8 mouse cellular contexts compared by ENCODE assay signal in genomic region chr19:32755792-32756635, GRCm38 (mm10). TPM values are rescaled to one million over a fixed set of nuclear protein-coding genes. Genes with fewer than 3 reads are reported as not detected.
DNase-seq lines count a peak whose midpoint lies in the region; ATAC-seq and TF ChIP-seq lines count a peak whose summit lies in the region.

No protein-coding gene starts in this region.

- peak overlapping the region; percentile 83 for H3K9ac ChIP-seq in embryonic facial prominence, embryonic 13.5 days
- H3K9ac ChIP-seq in heart, adult 2 months (ENCODE audit: low read depth, low read length), result peak overlapping the region; percentile 90
- H3K9ac ChIP-seq in limb, embryonic 14.5 days (ENCODE audit: low read depth, low read length, severe bottlenecking), result peak overlapping the region; percentile 69
- peak overlapping the region; percentile 95 for H3K9ac ChIP-seq in midbrain, postnatal 0 days (replicated peaks; ENCODE audit: low read length, poor library complexity, severe bottlenecking)

- H3K79me2 ChIP-seq in heart, adult 2 months (replicated peaks; ENCODE audit: control insufficient read depth, insufficient read depth, low read length), result peaks cover 6% of the 10 kb centered on the region

- peak; percentile 53 for TF ChIP-seq CTCF in heart, adult 2 months (IDR thresholded peaks at IDR 0.05)
- peak; percentile 56 for TF ChIP-seq CTCF in midbrain, postnatal 0 days (IDR thresholded peaks at IDR 0.05)

- peak; percentile 96 for DNase-seq in 3134 (ENCODE audit: extremely low read depth, insufficient read length, low spot score)
- DNase-seq in adrenal gland, postnatal 36 days, result peak; percentile 98
- DNase-seq in heart, adult 2 months, result peak; percentile 97
- DNase-seq in kidney, adult 8-10 months, result peak; percentile 97 to 98
- DNase-seq in limb, embryonic 14.5 days (ENCODE audit: low spot score), result peak; percentile 95
- DNase-seq in midbrain, postnatal 0 days (ENCODE audit: low spot score), result peak; percentile 98
- peak; percentile 91 to 92 for DNase-seq in spleen, postnatal 14 days (ENCODE audit: low spot score in 2 of 2)

- H3K4me2 ChIP-seq in embryonic facial prominence, embryonic 13.5 days, result peak overlapping the region; percentile 91
- H3K4me2 ChIP-seq in limb, embryonic 14.5 days (replicated peaks; ENCODE audit: low read depth, low read length, severe bottlenecking), result peak overlapping the region; percentile 96
- H3K4me2 ChIP-seq in midbrain, postnatal 0 days (ENCODE audit: low read depth, low read length, poor library complexity, severe bottlenecking), result peak overlapping the region; percentile 90

- TF ChIP-seq POLR2A in heart, adult 2 months (IDR thresholded peaks at IDR 0.05; ENCODE audit: insufficient read depth, low read depth, low read length), result peak; percentile 92
- peak; percentile 71; the same call in 1 of the 2 replicates for TF ChIP-seq POLR2A in limb, embryonic 14.5 days (IDR thresholded peaks at IDR 0.05; ENCODE audit: borderline replicate concordance, extremely low read depth, insufficient read depth, insufficient read length)

- TF ChIP-seq EP300 in heart, adult 2 months (IDR thresholded peaks at IDR 0.05; ENCODE audit: insufficient read depth, low read depth, low read length), result peak; percentile 90

- H3K36me3 ChIP-seq in embryonic facial prominence, embryonic 13.5 days, result no peaks in the 10 kb centered on the region
- peaks cover 8% of the 10 kb centered on the region for H3K36me3 ChIP-seq in heart, adult 2 months (ENCODE audit: control insufficient read depth, insufficient read depth, low read length)
- peaks cover 4% of the 10 kb centered on the region; the same call in 1 of the 2 replicates for H3K36me3 ChIP-seq in limb, embryonic 14.5 days (ENCODE audit: control insufficient read depth, insufficient read depth, low read length)
- no peaks in the 10 kb centered on the region for H3K36me3 ChIP-seq in midbrain, postnatal 0 days (ENCODE audit: insufficient read depth, low read length)

- H3K9me3 ChIP-seq in embryonic facial prominence, embryonic 13.5 days, result no peaks in the 10 kb centered on the region
- no peaks in the 10 kb centered on the region for H3K9me3 ChIP-seq in limb, embryonic 14.5 days (ENCODE audit: control insufficient read depth, low read length)
- H3K9me3 ChIP-seq in midbrain, postnatal 0 days (ENCODE audit: low read length), result no peaks in the 10 kb centered on the region

- intact Hi-C loops in heart, adult 2 months (cut with DNase I), result loop anchor here (2.0 to 5.0 kb wide), 6 partner anchors 41 to 471 kb away; partner anchors contain the start of gene Papss2

- H3K4me1 ChIP-seq in embryonic facial prominence, embryonic 13.5 days, result peaks cover 16% of the 10 kb centered on the region
- peaks cover 3% of the 10 kb centered on the region for H3K4me1 ChIP-seq in heart, adult 2 months (ENCODE audit: control insufficient read depth, insufficient read depth, low read length)
- H3K4me1 ChIP-seq in limb, embryonic 14.5 days (ENCODE audit: control insufficient read depth, insufficient read depth, low read length), result peaks cover 22% of the 10 kb centered on the region
- peaks cover 3% of the 10 kb centered on the region; the same call in 1 of the 2 replicates for H3K4me1 ChIP-seq in midbrain, postnatal 0 days (ENCODE audit: insufficient read depth, low read length)

- peaks cover 23% of the 10 kb centered on the region for H3K27me3 ChIP-seq in embryonic facial prominence, embryonic 13.5 days
- no peaks in the 10 kb centered on the region for H3K27me3 ChIP-seq in heart, adult 2 months (ENCODE audit: control insufficient read depth, insufficient read depth, low read length)
- 0 out of 2 replicates have a peak, but pooled peaks cover 9% of the 10 kb centered on the region for H3K27me3 ChIP-seq in limb, embryonic 14.5 days (ENCODE audit: control insufficient read depth, insufficient read depth, low read length)
- H3K27me3 ChIP-seq in midbrain, postnatal 0 days (ENCODE audit: insufficient read depth, low read length), result no peaks in the 10 kb centered on the region

- peak overlapping the region; percentile 97 for H3K4me3 ChIP-seq in embryonic facial prominence, embryonic 13.5 days
- peak overlapping the region; percentile 95 for H3K4me3 ChIP-seq in heart, adult 2 months
- peak overlapping the region; percentile 97 for H3K4me3 ChIP-seq in limb, embryonic 14.5 days (replicated peaks; ENCODE audit: low read length)
- peak overlapping the region; percentile 97 for H3K4me3 ChIP-seq in midbrain, postnatal 0 days (ENCODE audit: low read depth, low read length)

- peak overlapping the region; percentile 100 for H3K27ac ChIP-seq in embryonic facial prominence, embryonic 13.5 days
- peak overlapping the region; percentile 97 for H3K27ac ChIP-seq in heart, adult 2 months
- H3K27ac ChIP-seq in limb, embryonic 14.5 days (replicated peaks; ENCODE audit: low read depth, low read length), result peak overlapping the region; percentile 59
- H3K27ac ChIP-seq in midbrain, postnatal 0 days (ENCODE audit: low read depth, low read length), result peak overlapping the region; percentile 99

- under 1% methylated on average over 53 of the region's 53 CpGs for WGBS in embryonic facial prominence, embryonic 13.5 days
- WGBS in heart, adult 2 months, result under 1% methylated on average over 53 of the region's 53 CpGs
- under 1% methylated on average over 53 of the region's 53 CpGs for WGBS in limb, embryonic 14.5 days
- under 1% methylated on average over 52 of the region's 53 CpGs for WGBS in midbrain, postnatal 0 days

- peak; percentile 83 for ATAC-seq in embryonic facial prominence, embryonic 13.5 days (ENCODE audit: insufficient number of reproducible peaks, insufficient read depth, low FRiP score, low TSS enrichment, low read depth)
- peak; percentile 89 for ATAC-seq in limb, embryonic 14.5 days (ENCODE audit: low FRiP score, low read depth)
- peak; percentile 85 for ATAC-seq in midbrain, postnatal 0 days (ENCODE audit: low FRiP score)

RNA-seq across cellular contexts. Expression of gene Pten, which starts 1.3 kb away (rescaled TPM):
- total RNA-seq in adrenal gland, postnatal 36 days (2021), result 10 to 100 TPM; 73.4 to 83.9 TPM
- polyA plus RNA-seq in embryonic facial prominence, embryonic 13.5 days (2015; fragmentation: Nextera tagmentation; extraction: Ambion mirVana), result 12.9 and 14.7 TPM in 2 replicates
- 10 to 100 TPM; 59.7 to 67.9 TPM for total RNA-seq in heart, adult 2 months (2021)
- 9.6 and 17.5 TPM in 2 replicates for polyA plus RNA-seq in heart, adult 2 months (2012; rRNA removed)
- 17.3 and 18.0 TPM in 2 replicates for polyA plus RNA-seq in limb, embryonic 14.5 days (2012; rRNA removed)
- 12.2 and 14.4 TPM in 2 replicates for polyA plus RNA-seq in limb, embryonic 14.5 days (2014; fragmentation: Nextera tagmentation; extraction: Ambion mirVana)
- total RNA-seq in midbrain, postnatal 0 days (2014; rRNA removed), result 117 and 171 TPM in 2 replicates
- 12.6 and 14.0 TPM in 2 replicates for polyA plus RNA-seq in midbrain, postnatal 0 days (2015; fragmentation: Nextera tagmentation; extraction: Ambion mirVana)

RNA-seq across cellular contexts. Expression of gene Atad1, which starts 16.4 kb away (rescaled TPM):
- total RNA-seq in adrenal gland, postnatal 36 days (2021), result 10 to 100 TPM; 66.0 to 88.3 TPM
- 67.0 and 68.3 TPM in 2 replicates for polyA plus RNA-seq in embryonic facial prominence, embryonic 13.5 days (2015; fragmentation: Nextera tagmentation; extraction: Ambion mirVana)
- 100 to 1,000 TPM in 1 of 2 experiments, 10 to 100 TPM in 1; 82.1 to 104 TPM for total RNA-seq in heart, adult 2 months (2021)
- polyA plus RNA-seq in heart, adult 2 months (2012; rRNA removed), result 25.2 and 52.9 TPM in 2 replicates
- 38.4 and 38.5 TPM in 2 replicates for polyA plus RNA-seq in limb, embryonic 14.5 days (2012; rRNA removed)
- polyA plus RNA-seq in limb, embryonic 14.5 days (2014; fragmentation: Nextera tagmentation; extraction: Ambion mirVana), result 60.2 and 62.5 TPM in 2 replicates
- total RNA-seq in midbrain, postnatal 0 days (2014; rRNA removed), result 89.3 and 147 TPM in 2 replicates
- polyA plus RNA-seq in midbrain, postnatal 0 days (2015; fragmentation: Nextera tagmentation; extraction: Ambion mirVana), result 107 and 108 TPM in 2 replicates

Comparison
In these comparisons a context has a peak if more than half of its experiments do, and no peak if none do; other contexts are left out.
1. Peak in every context shown above with its lines: DNase-seq, ATAC-seq, H3K4me3 ChIP-seq and H3K27ac ChIP-seq.